Mouse (Mus musculus): Measurements from ENCODE around the gene Serpind1. TPM values are rescaled to one million over a fixed set of nuclear protein-coding genes. Genes with fewer than 3 reads are reported as not detected.

The Serpind1 gene
- total RNA-seq, 2 experiments from 2014 or later: 3.3 to 3.7 TPM

- no peak for DNase-seq
Measured at GRCm38 (mm10) chr16:17356031-17356430, 24.9 kb downstream of the Serpind1 start.

GRCm38 (mm10) chr16:17358787-17359186 is 27.6 kb downstream of the Serpind1 start:
- no peak for DNase-seq

- no peak for DNase-seq
Measured at GRCm38 (mm10) chr16:17382306-17382705, 51.1 kb downstream of the Serpind1 start.

GRCm38 (mm10) chr16:17383594-17384326 is 52.6 kb downstream of the Serpind1 start:
- DNase-seq: no peak

- DNase-seq: no peak
Measured at GRCm38 (mm10) chr16:17392784-17393183, 61.6 kb downstream of the Serpind1 start.

Other genes with a start within 250 kb of the Serpind1 start
- 10 to 100 TPM; 49.0 to 52.5 TPM for gene Ppil2, start 220.1 kb upstream of the Serpind1 start, total RNA-seq (2021)
- 1 to 10 TPM; 4.1 to 4.3 TPM for gene 2610318N02Rik, start 206.2 kb upstream of the Serpind1 start, total RNA-seq (2021)
- gene Sdf2l1, start 199.0 kb upstream of the Serpind1 start, total RNA-seq (2021): 10 to 100 TPM in 1 of 2 experiments, 1 to 10 TPM in 1; 8.2 to 10.5 TPM
- 1 to 10 TPM; 1.9 to 2.9 TPM for gene Ydjc, start 186.8 kb upstream of the Serpind1 start, total RNA-seq (2021)
- under 1 TPM; 0.26 to 0.32 TPM for gene Ccdc116, start 184.1 kb upstream of the Serpind1 start, total RNA-seq (2021)
- gene Ube2l3, start 128.7 kb upstream of the Serpind1 start, total RNA-seq (2021): 100 to 1,000 TPM; 154 to 157 TPM
- gene Rimbp3, start 122.8 kb upstream of the Serpind1 start, total RNA-seq (2021): under 1 TPM; 0.43 TPM
- 1 to 10 TPM; 7.0 to 7.1 TPM for gene Hic2, start 97.8 kb upstream of the Serpind1 start, total RNA-seq (2021)
- gene Tmem191c, start 55.3 kb upstream of the Serpind1 start, total RNA-seq (2021): 1 to 10 TPM; 6.3 to 7.9 TPM
- gene Snap29, start 74.6 kb downstream of the Serpind1 start, total RNA-seq (2021): 10 to 100 TPM; 15.7 to 16.3 TPM
- gene Pi4ka, start 74.9 kb downstream of the Serpind1 start, total RNA-seq (2021): 10 to 100 TPM; 55.8 to 56.5 TPM
- 10 to 100 TPM; 31.6 to 34.4 TPM for gene Crkl, start 120.6 kb downstream of the Serpind1 start, total RNA-seq (2021)
- under 1 TPM; 0.21 to 0.70 TPM for gene Aifm3, start 158.2 kb downstream of the Serpind1 start, total RNA-seq (2021)
- gene Lztr1, start 177.3 kb downstream of the Serpind1 start, total RNA-seq (2021): 10 to 100 TPM; 35.6 to 47.5 TPM
- gene Thap7, start 199.8 kb downstream of the Serpind1 start, total RNA-seq (2021): 10 to 100 TPM; 17.5 to 20.9 TPM
- gene Lrrc74b, start 229.9 kb downstream of the Serpind1 start, total RNA-seq (2021): not detected
- under 1 TPM; 0.27 to 0.36 TPM for gene P2rx6, start 230.5 kb downstream of the Serpind1 start, total RNA-seq (2021)

Data from heart, postnatal 4 days (tissue).